Mouse (Mus musculus) retina, postnatal 1 day (tissue): ENCODE measurements around the gene Slc39a3.
A peak's percentile ranks its signal among the peaks of the same experiment; 100 is the strongest.
"Not testable (repeated sequence)": the region's sequence is repeated elsewhere in the genome, so short reads cannot be mapped to it uniquely, and the experiment has no call there.

ENCODE experiments used
- DNase-seq: peaks from one replicate; pipeline ENCODE4 v3.0.0-alpha.2; 2012

Gene Slc39a3

GRCm38 (mm10) chr10:81036988-81037580 is at the start of gene Slc39a3:
Gene Slc39a3, minus strand, starts transcription at chr10:81037426.
- DNase-seq: peak; percentile 100

GRCm38 (mm10) chr10:81087021-81087420 is 49.8 kb upstream of the Slc39a3 start:
- peak; percentile 47 for DNase-seq

GRCm38 (mm10) chr10:81082168-81082960 is 45.1 kb upstream of the Slc39a3 start:
- peak; percentile 81 for DNase-seq

GRCm38 (mm10) chr10:81080008-81080655 is 42.9 kb upstream of the Slc39a3 start:
- DNase-seq: no peak

GRCm38 (mm10) chr10:81077916-81078315 is 40.7 kb upstream of the Slc39a3 start:
- no peak for DNase-seq

- no peak for DNase-seq
Observed at GRCm38 (mm10) chr10:81076356-81076755, 39.1 kb upstream of the Slc39a3 start.

- no peak for DNase-seq
Observed at GRCm38 (mm10) chr10:81075734-81076133, 38.5 kb upstream of the Slc39a3 start.

- DNase-seq: peak; percentile 40
Observed at GRCm38 (mm10) chr10:81073464-81073863, 36.2 kb upstream of the Slc39a3 start.

- DNase-seq: no peak
Observed at GRCm38 (mm10) chr10:81072290-81072689, 35.1 kb upstream of the Slc39a3 start.

GRCm38 (mm10) chr10:81069836-81070235 is 32.6 kb upstream of the Slc39a3 start, which contains the start of gene Thop1:
Gene Thop1, plus strand, starts transcription at chr10:81070035.
- DNase-seq: peak; percentile 100

- DNase-seq: no peak
Observed at GRCm38 (mm10) chr10:81068706-81069105, 31.5 kb upstream of the Slc39a3 start.

- not testable (repeated sequence) for DNase-seq
Observed at GRCm38 (mm10) chr10:81064519-81064918, 27.3 kb upstream of the Slc39a3 start.

- DNase-seq: no peak
Observed at GRCm38 (mm10) chr10:81062710-81063109, 25.5 kb upstream of the Slc39a3 start.

GRCm38 (mm10) chr10:81059603-81060543 is 22.6 kb upstream of the Slc39a3 start, which contains the start of gene Sgta:
Gene Sgta, minus strand, starts transcription at chr10:81060181.
- peak; percentile 100 for DNase-seq

- no peak for DNase-seq
Observed at GRCm38 (mm10) chr10:81058896-81059295, 21.7 kb upstream of the Slc39a3 start.

- DNase-seq: no peak
Observed at GRCm38 (mm10) chr10:81057406-81058130, 20.3 kb upstream of the Slc39a3 start.

GRCm38 (mm10) chr10:81055802-81056340 is 18.6 kb upstream of the Slc39a3 start:
- DNase-seq: not testable (repeated sequence)

- DNase-seq: no peak
Observed at GRCm38 (mm10) chr10:81055169-81055568, 17.9 kb upstream of the Slc39a3 start.

- DNase-seq: no peak
Observed at GRCm38 (mm10) chr10:81052577-81052976, 15.4 kb upstream of the Slc39a3 start.

GRCm38 (mm10) chr10:81051133-81051532 is 13.9 kb upstream of the Slc39a3 start:
- DNase-seq: no peak

- DNase-seq: peak; percentile 37
Observed at GRCm38 (mm10) chr10:81050645-81051044, 13.4 kb upstream of the Slc39a3 start.
